Mouse (Mus musculus) embryonic facial prominence, embryonic 13.5 days (tissue): ENCODE measurements around the gene Tnfrsf8. TPM values are rescaled to one million over a fixed set of nuclear protein-coding genes. Genes with fewer than 3 reads are reported as not detected.

Experiments
- ATAC-seq: fragments of 200-750 bp; cut with Nextera tagmentation; 2 replicates; pipeline ENCODE4 v1.8.0; 2017; ENCODE audit warnings: low read depth; ENCODE audit not compliant: insufficient number of reproducible peaks, insufficient read depth, low FRiP score, low TSS enrichment
- H3K27ac ChIP-seq: fragments of 300-500 bp; sonication (generic); 2 replicates; pipeline ENCODE4 v1.5.1; 2015; ENCODE audit warnings: moderate library complexity, mild to moderate bottlenecking, inconsistent platforms
- H3K27me3 ChIP-seq: fragments of 300-500 bp; sonication (generic); 2 replicates; pipeline ENCODE4 v1.6.1; 2015; ENCODE audit warnings: mild to moderate bottlenecking, inconsistent platforms
- H3K36me3 ChIP-seq: fragments of 300-500 bp; sonication (generic); 2 replicates; pipeline ENCODE4 v1.6.1; 2015; ENCODE audit warnings: mild to moderate bottlenecking, inconsistent platforms
- H3K4me1 ChIP-seq: fragments of 300-500 bp; sonication (generic); 2 replicates; pipeline ENCODE4 v1.6.1; 2015; ENCODE audit warnings: inconsistent platforms
- H3K4me2 ChIP-seq: fragments of 300-500 bp; sonication (generic); 2 replicates; pipeline ENCODE4 v1.6.1; 2015; ENCODE audit warnings: moderate library complexity, mild to moderate bottlenecking, inconsistent platforms
- H3K4me3 ChIP-seq: fragments of 300-500 bp; sonication (generic); 2 replicates; pipeline ENCODE4 v1.5.1; 2015; ENCODE audit warnings: mild to moderate bottlenecking, inconsistent platforms
- H3K9ac ChIP-seq: fragments of 300-500 bp; sonication (generic); 2 replicates; pipeline ENCODE4 v1.6.1; 2015; ENCODE audit warnings: mild to moderate bottlenecking, inconsistent platforms
- H3K9me3 ChIP-seq: fragments of 300-500 bp; sonication (generic); 2 replicates; pipeline ENCODE4 v1.6.1; 2016; ENCODE audit warnings: inconsistent platforms
- WGBS: fragments of 180-500 bp; shearing (Covaris S2); methylation state at CpG from one replicate; pipeline ENCODE4 v1.1.7; 2015; ENCODE audit warnings: mixed read lengths; 5-methylcytosine and 5-hydroxymethylcytosine counted together
- polyA plus RNA-seq: library from polyadenylated mRNA; unstranded; fragments of >200 nt; fragmentation: Nextera tagmentation; extraction: Ambion mirVana; gene quantifications from 2 replicates; pipeline ENCODE4 v1.2.1, GENCODE M21; 2015

Gene Tnfrsf8
- polyA plus RNA-seq, 1 experiment from 2014 or later = 0.06 TPM

GRCm38 (mm10) chr4:145263583-145263982 is 51.4 kb downstream of the Tnfrsf8 start:
- Histone ChIP-seq H3K4me1 (no peaks in the 10 kb centered on the region), H3K36me3 (no peaks in the 10 kb centered on the region), H3K9me3 (no peaks in the 10 kb centered on the region), H3K27ac (no peak overlapping the region), H3K4me3 (no peak overlapping the region), H3K9ac (no peak overlapping the region), H3K27me3 (no peaks in the 10 kb centered on the region), H3K4me2 (no peak overlapping the region)
- no peak for ATAC-seq
- 84% methylated on average over 1 of the region's 1 CpGs for WGBS

GRCm38 (mm10) chr4:145260802-145261201 is 54.2 kb downstream of the Tnfrsf8 start:
- 80% methylated on average over 5 of the region's 5 CpGs for WGBS
- H3K9ac ChIP-seq = no peak overlapping the region
- H3K4me3 ChIP-seq = no peak overlapping the region
- H3K36me3 ChIP-seq = no peaks in the 10 kb centered on the region
- H3K4me1 ChIP-seq = no peaks in the 10 kb centered on the region
- no peak overlapping the region for H3K27ac ChIP-seq
- no peak overlapping the region for H3K4me2 ChIP-seq
- no peaks in the 10 kb centered on the region for H3K9me3 ChIP-seq
- ATAC-seq = no peak
- H3K27me3 ChIP-seq = no peaks in the 10 kb centered on the region

GRCm38 (mm10) chr4:145257751-145258434 is 57.1 kb downstream of the Tnfrsf8 start:
- Histone ChIP-seq H3K9me3 (no peaks in the 10 kb centered on the region), H3K4me1 (no peaks in the 10 kb centered on the region), H3K4me2 (no peak overlapping the region), H3K9ac (no peak overlapping the region), H3K36me3 (no peaks in the 10 kb centered on the region), H3K27me3 (no peaks in the 10 kb centered on the region), H3K27ac (no peak overlapping the region), H3K4me3 (no peak overlapping the region)
- 68% methylated on average over 5 of the region's 5 CpGs for WGBS
- ATAC-seq = no peak

- ATAC-seq = no peak
- no peaks in the 10 kb centered on the region for H3K9me3 ChIP-seq
- H3K4me2 ChIP-seq = no peak overlapping the region
- WGBS = 85% methylated on average over 5 of the region's 5 CpGs
- H3K4me3 ChIP-seq = no peak overlapping the region
- no peaks in the 10 kb centered on the region for H3K36me3 ChIP-seq
- H3K9ac ChIP-seq = no peak overlapping the region
- no peaks in the 10 kb centered on the region for H3K27me3 ChIP-seq
- H3K4me1 ChIP-seq = no peaks in the 10 kb centered on the region
- H3K27ac ChIP-seq = no peak overlapping the region
Observed at GRCm38 (mm10) chr4:145256144-145256543, 58.8 kb downstream of the Tnfrsf8 start.

DNA sequence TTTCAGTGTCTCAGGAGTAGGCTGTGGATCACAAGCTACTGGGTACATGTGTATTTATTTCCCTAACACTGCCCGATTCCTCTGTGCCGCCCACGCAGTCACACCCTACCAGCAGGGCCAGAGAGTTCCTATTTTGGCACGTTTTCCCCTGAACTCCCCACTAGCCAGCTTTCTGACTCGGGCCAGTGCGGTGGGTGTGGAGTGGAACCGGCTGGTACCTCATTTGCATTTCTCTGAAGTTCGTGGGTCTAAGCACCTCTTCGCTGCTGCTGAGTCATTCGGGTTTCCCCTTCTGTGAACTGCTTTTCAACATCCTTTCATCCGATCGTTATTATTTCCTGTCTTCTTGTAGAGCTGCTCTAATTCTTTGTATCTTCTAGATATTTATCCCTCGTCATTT is 60.5 kb downstream of the Tnfrsf8 start:
- Histone ChIP-seq H3K4me2 (no peak overlapping the region), H3K4me3 (no peak overlapping the region), H3K9me3 (no peaks in the 10 kb centered on the region), H3K36me3 (no peaks in the 10 kb centered on the region), H3K27me3 (no peaks in the 10 kb centered on the region), H3K4me1 (no peaks in the 10 kb centered on the region), H3K9ac (no peak overlapping the region), H3K27ac (no peak overlapping the region)
- no peak for ATAC-seq
- 59% methylated on average over 13 of the region's 13 CpGs for WGBS

- WGBS = 84% methylated on average over 8 of the region's 8 CpGs
- no peaks in the 10 kb centered on the region for H3K4me1 ChIP-seq
- H3K27me3 ChIP-seq = peaks cover 6% of the 10 kb centered on the region
- H3K4me2 ChIP-seq = no peak overlapping the region
- no peaks in the 10 kb centered on the region for H3K36me3 ChIP-seq
- H3K27ac ChIP-seq = no peak overlapping the region
- no peak overlapping the region for H3K4me3 ChIP-seq
- no peak overlapping the region for H3K9ac ChIP-seq
- no peak for ATAC-seq
- H3K9me3 ChIP-seq = no peaks in the 10 kb centered on the region
Observed at GRCm38 (mm10) chr4:145252611-145253010, 62.4 kb downstream of the Tnfrsf8 start.

DNA sequence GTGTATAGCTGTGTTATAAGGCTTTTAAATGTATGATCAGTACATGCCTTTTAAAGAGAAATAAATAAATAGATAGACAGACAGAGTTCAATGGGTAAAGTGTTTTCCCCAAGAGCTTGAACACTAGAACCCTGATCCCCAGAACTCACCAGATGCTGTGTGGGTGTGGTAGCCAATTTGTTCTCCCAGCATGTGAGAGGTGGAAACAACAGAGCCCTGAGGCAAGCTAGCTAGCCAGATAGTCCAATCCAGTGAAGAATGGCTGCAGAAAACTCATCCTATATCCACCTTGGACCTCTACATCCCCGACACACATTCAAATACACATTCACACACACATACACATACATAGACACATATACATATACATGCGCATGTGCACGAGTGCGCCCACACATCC is 63.4 kb downstream of the Tnfrsf8 start:
- H3K9me3 ChIP-seq = no peaks in the 10 kb centered on the region
- WGBS = 93% methylated on average over 4 of the region's 4 CpGs
- H3K4me2 ChIP-seq = no peak overlapping the region

GRCm38 (mm10) chr4:145250002-145250401 is 65.0 kb downstream of the Tnfrsf8 start:
- WGBS = 75% methylated on average over 4 of the region's 4 CpGs

More for the DNA sequence above, 63.4 kb downstream of the Tnfrsf8 start:
- Histone ChIP-seq H3K4me3 (no peak overlapping the region), H3K27me3 (peaks cover 17% of the 10 kb centered on the region), H3K27ac (no peak overlapping the region), H3K9ac (no peak overlapping the region), H3K4me1 (peaks cover 3% of the 10 kb centered on the region), H3K36me3 (no peaks in the 10 kb centered on the region)
- ATAC-seq = no peak

GRCm38 (mm10) chr4:145247556-145247955 is 67.4 kb downstream of the Tnfrsf8 start:
- Histone ChIP-seq H3K4me2 (no peak overlapping the region), H3K4me1 (peaks cover 9% of the 10 kb centered on the region), H3K36me3 (no peaks in the 10 kb centered on the region), H3K4me3 (no peak overlapping the region), H3K9me3 (no peaks in the 10 kb centered on the region), H3K27ac (no peak overlapping the region), H3K27me3 (peaks cover 42% of the 10 kb centered on the region), H3K9ac (no peak overlapping the region)
- ATAC-seq = no peak
- 78% methylated on average over 2 of the region's 2 CpGs for WGBS

More at GRCm38 (mm10) chr4:145250002-145250401, 65.0 kb downstream of the Tnfrsf8 start:
- Histone ChIP-seq H3K27ac (no peak overlapping the region), H3K4me3 (no peak overlapping the region), H3K4me1 (peaks cover 9% of the 10 kb centered on the region), H3K9me3 (no peaks in the 10 kb centered on the region), H3K36me3 (no peaks in the 10 kb centered on the region), H3K4me2 (no peak overlapping the region), H3K27me3 (peaks cover 32% of the 10 kb centered on the region), H3K9ac (no peak overlapping the region)
- no peak for ATAC-seq

- peaks cover 42% of the 10 kb centered on the region for H3K27me3 ChIP-seq
- peak within 1 kb of the TSS; percentile 41 for H3K4me3 ChIP-seq
- H3K9me3 ChIP-seq = no peaks in the 10 kb centered on the region
- H3K36me3 ChIP-seq = no peaks in the 10 kb centered on the region
- peaks cover 9% of the 10 kb centered on the region for H3K4me1 ChIP-seq
- peak within 1 kb of the TSS; percentile 70 for H3K4me2 ChIP-seq
- H3K27ac ChIP-seq = no peak within 1 kb of the TSS
- peak within 1 kb of the TSS; percentile 61 for H3K9ac ChIP-seq
- 1% methylated on average over 47 of the region's 47 CpGs for WGBS
- no peak for ATAC-seq
Observed at GRCm38 (mm10) chr4:145246173-145247011, 68.6 kb downstream of the Tnfrsf8 start, which contains the start of gene Tnfrsf1b. Tnfrsf1b (minus strand) TSS chr4:145246870.

- no peak for ATAC-seq
- H3K27ac ChIP-seq = no peak overlapping the region
- H3K9ac ChIP-seq = no peak overlapping the region
- 83% methylated on average over 3 of the region's 3 CpGs for WGBS
- H3K9me3 ChIP-seq = no peaks in the 10 kb centered on the region
- peaks cover 9% of the 10 kb centered on the region for H3K4me1 ChIP-seq
- no peaks in the 10 kb centered on the region for H3K36me3 ChIP-seq
- no peak overlapping the region for H3K4me3 ChIP-seq
- peaks cover 42% of the 10 kb centered on the region for H3K27me3 ChIP-seq
- H3K4me2 ChIP-seq = no peak overlapping the region
Observed at GRCm38 (mm10) chr4:145245581-145245980, 69.4 kb downstream of the Tnfrsf8 start.

- ATAC-seq = no peak
- H3K4me1 ChIP-seq = peaks cover 9% of the 10 kb centered on the region
Observed at GRCm38 (mm10) chr4:145244676-145245075, 70.3 kb downstream of the Tnfrsf8 start.

More at GRCm38 (mm10) chr4:145244676-145245075, 70.3 kb downstream of the Tnfrsf8 start:
- H3K9ac ChIP-seq = no peak overlapping the region
- H3K27ac ChIP-seq = no peak overlapping the region
- peaks cover 42% of the 10 kb centered on the region for H3K27me3 ChIP-seq
- 85% methylated on average over 2 of the region's 2 CpGs for WGBS
- no peaks in the 10 kb centered on the region for H3K36me3 ChIP-seq
- no peaks in the 10 kb centered on the region for H3K9me3 ChIP-seq
- no peak overlapping the region for H3K4me3 ChIP-seq
- H3K4me2 ChIP-seq = no peak overlapping the region
